ENCODE assay signal across 13 mouse cellular contexts in the genomic region with DNA sequence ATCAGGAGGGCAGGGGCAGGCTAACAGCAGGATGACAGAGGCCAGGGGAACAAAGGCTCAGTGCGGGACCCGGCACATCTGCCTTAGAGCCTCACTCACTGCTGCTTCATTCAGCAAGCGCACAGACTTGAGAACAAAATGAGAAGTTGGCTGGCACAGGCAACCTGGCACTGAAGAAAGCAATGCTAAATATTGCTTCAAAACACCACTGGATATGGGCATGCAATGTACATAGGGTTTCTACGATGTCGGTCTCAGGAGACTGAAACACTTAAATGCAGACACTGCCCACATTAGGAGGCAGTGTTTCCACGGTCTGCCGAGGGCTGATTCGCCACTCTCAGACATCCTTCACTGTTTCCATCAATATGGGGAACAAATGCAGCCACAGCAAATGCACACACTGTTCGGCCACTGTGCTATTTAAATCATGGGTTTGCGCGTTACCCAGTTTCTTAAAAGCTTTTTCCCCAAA.
A peak's percentile ranks its signal among the peaks of the same experiment; 100 is the strongest.
DNase-seq lines count a peak whose midpoint lies in the region; ATAC-seq lines count a peak whose summit lies in the region.
"Had no signal": no experiment of that assay in that cellular context is flagged by ENCODE, and none has a peak within 500 bp of the region (broad histone marks: within the 10 kb centered on the region; RNA-seq: fewer than 3 reads in every experiment).

No protein-coding gene starts in this region.

- peak; percentile 8 for DNase-seq in layer of hippocampus, adult 9-11 months
- no peak for DNase-seq in layer of hippocampus, postnatal 25 days (ENCODE audit: extremely low spot score in 1 of 2, low spot score in 1 of 2)
- DNase-seq in hindbrain, embryonic 11.5 days (ENCODE audit: low spot score) = peak; percentile 24
- DNase-seq in right cerebral cortex, postnatal 25 days = peak; percentile 38
- DNase-seq in lung, postnatal 14 days = no peak
- no peak for DNase-seq in urinary bladder, postnatal 4 days (ENCODE audit: low spot score in 2 of 2)
- DNase-seq in thymus, postnatal 0 days (ENCODE audit: low spot score) = no peak
- DNase-seq: cerebellum, postnatal 25 days had no signal

- H3K4me3 ChIP-seq in hindbrain, embryonic 11.5 days (ENCODE audit: low read depth, low read length) = no peak overlapping the region
- no peak overlapping the region for H3K4me3 ChIP-seq in midbrain, embryonic 13.5 days (replicated peaks)
- H3K4me3 ChIP-seq: heart, embryonic 12.5 days had no signal

- WGBS in hindbrain, embryonic 11.5 days = 68% methylated on average over 11 of the region's 11 CpGs
- 49% methylated on average over 11 of the region's 11 CpGs for WGBS in midbrain, embryonic 13.5 days

- H3K9ac ChIP-seq in hindbrain, embryonic 11.5 days (ENCODE audit: low read depth, low read length) = no peak overlapping the region
- peak overlapping the region; percentile 36; the same call in 1 of the 2 replicates for H3K9ac ChIP-seq in midbrain, embryonic 13.5 days (replicated peaks)
- H3K9ac ChIP-seq: heart, embryonic 12.5 days; liver, embryonic 14.5 days had no signal

- H3K36me3 ChIP-seq in hindbrain, embryonic 11.5 days (ENCODE audit: control insufficient read depth, insufficient read depth, low read length) = no peaks in the 10 kb centered on the region
- H3K36me3 ChIP-seq in midbrain, embryonic 13.5 days = no peaks in the 10 kb centered on the region
- H3K36me3 ChIP-seq: heart, embryonic 12.5 days had no signal

- no peak overlapping the region for H3K4me2 ChIP-seq in hindbrain, embryonic 11.5 days (replicated peaks; ENCODE audit: low read depth, low read length)
- peak overlapping the region; percentile 22 for H3K4me2 ChIP-seq in midbrain, embryonic 13.5 days (replicated peaks)
- H3K4me2 ChIP-seq: heart, embryonic 12.5 days had no signal

- H3K27ac ChIP-seq in hindbrain, embryonic 11.5 days (ENCODE audit: low read depth, low read length) = no peak overlapping the region
- H3K27ac ChIP-seq in midbrain, embryonic 13.5 days = peak overlapping the region; percentile 27; the same call in 1 of the 2 replicates
- H3K27ac ChIP-seq: kidney, postnatal 0 days; liver, embryonic 14.5 days; macrophage had no signal

- ATAC-seq in hindbrain, embryonic 11.5 days (ENCODE audit: low FRiP score) = peak; percentile 59
- ATAC-seq in midbrain, embryonic 13.5 days = peak; percentile 70; the same call in 1 of the 2 replicates

- no peaks in the 10 kb centered on the region for H3K4me1 ChIP-seq in hindbrain, embryonic 11.5 days (replicated peaks; ENCODE audit: control insufficient read depth, insufficient read depth, low read length)
- H3K4me1 ChIP-seq in midbrain, embryonic 13.5 days (replicated peaks) = peaks cover 12% of the 10 kb centered on the region

- no peaks in the 10 kb centered on the region for H3K27me3 ChIP-seq in hindbrain, embryonic 11.5 days (ENCODE audit: control insufficient read depth, insufficient read depth, low read length)
- H3K27me3 ChIP-seq in midbrain, embryonic 13.5 days = no peaks in the 10 kb centered on the region
- H3K27me3 ChIP-seq: heart, embryonic 12.5 days had no signal

- no peaks in the 10 kb centered on the region for H3K9me3 ChIP-seq in hindbrain, embryonic 11.5 days (ENCODE audit: control insufficient read depth, low read length)
- no peaks in the 10 kb centered on the region for H3K9me3 ChIP-seq in midbrain, embryonic 13.5 days
- H3K9me3 ChIP-seq: heart, embryonic 12.5 days had no signal

Comparison
In these comparisons a context has a peak if more than half of its experiments do, and no peak if none do; other contexts are left out.
1. DNase-seq: peak in layer of hippocampus, adult 9-11 months (single experiment), hindbrain, embryonic 11.5 days (single experiment) and right cerebral cortex, postnatal 25 days (single experiment); none in layer of hippocampus, postnatal 25 days (0 of 2), lung, postnatal 14 days (single experiment), urinary bladder, postnatal 4 days (0 of 2) and thymus, postnatal 0 days (single experiment).